Mouse (Mus musculus): ENCODE measurements at regions not wholly inside any gene's neighbourhood (a gene's known extent, or its start where the extent isn't known, plus 50 kb on each side); places are given as distances from the start of the nearest gene placed in this dataset.

- no peak for TF ChIP-seq POLR2A (IDR thresholded peaks at IDR 0.05; ENCODE audit: low read depth, low read length)
- TF ChIP-seq CTCF (conservative IDR thresholded peaks at IDR 0.05; ENCODE audit: insufficient read depth, insufficient read length, low read depth, low read length), result no peak
These were observed 102.8 kb upstream of the Lhx1 start for GRCm38 (mm10) chr11:84628111-84628510.

Data from kidney, adult 2 months (tissue).